Mouse (Mus musculus) adrenal gland, postnatal 14 days (tissue): ENCODE data around the gene Tmtc2. TPM values are rescaled to one million over a fixed set of nuclear protein-coding genes. Genes with fewer than 3 reads are reported as not detected.

Experiments used
- DNase-seq: peaks from one replicate; pipeline ENCODE4 v3.0.0; 2021; ENCODE audit warnings: mixed read lengths
- total RNA-seq: library from RNA; stranded (reverse); gene quantifications from 2 replicates; pipeline ENCODE4 v1.2.3, GENCODE M21; 2021

Tmtc2 gene
- total RNA-seq, 1 experiment from 2014 or later, result 9.1 TPM

GRCm38 (mm10) chr10:105165291-105165690, 409.0 kb downstream of the Tmtc2 start:
- DNase-seq, result no peak

- DNase-seq, result no peak
These were observed 420.5 kb downstream of the Tmtc2 start for GRCm38 (mm10) chr10:105153789-105154188.

DNA sequence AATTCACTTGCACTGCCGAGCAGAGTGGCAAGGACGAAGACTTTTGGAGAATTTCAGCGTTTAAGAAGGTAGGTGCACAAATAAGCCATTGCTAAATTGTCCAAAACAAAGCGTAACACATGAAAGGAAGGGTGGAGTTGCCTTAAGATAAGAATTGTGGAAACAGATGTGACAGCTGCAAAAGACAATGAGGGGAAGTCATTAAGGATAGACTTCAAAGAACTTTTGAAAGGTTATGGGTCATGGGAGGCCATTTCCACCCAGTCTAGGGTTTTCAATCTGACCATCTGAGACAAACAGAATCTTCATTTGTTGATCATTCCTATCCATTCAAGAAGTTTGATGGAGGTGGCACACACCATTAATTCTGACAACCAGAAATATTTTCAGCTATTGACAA, 429.9 kb downstream of the Tmtc2 start:
- no peak for DNase-seq

GRCm38 (mm10) chr10:105142201-105142600, 432.1 kb downstream of the Tmtc2 start:
- no peak for DNase-seq
